Mouse (Mus musculus): ENCODE results near the gene Zbtb12.
"Not testable (repeated sequence)": the region's sequence is repeated elsewhere in the genome, so short reads cannot be mapped to it uniquely, and the experiment has no call there.

Gene Zbtb12

DNA sequence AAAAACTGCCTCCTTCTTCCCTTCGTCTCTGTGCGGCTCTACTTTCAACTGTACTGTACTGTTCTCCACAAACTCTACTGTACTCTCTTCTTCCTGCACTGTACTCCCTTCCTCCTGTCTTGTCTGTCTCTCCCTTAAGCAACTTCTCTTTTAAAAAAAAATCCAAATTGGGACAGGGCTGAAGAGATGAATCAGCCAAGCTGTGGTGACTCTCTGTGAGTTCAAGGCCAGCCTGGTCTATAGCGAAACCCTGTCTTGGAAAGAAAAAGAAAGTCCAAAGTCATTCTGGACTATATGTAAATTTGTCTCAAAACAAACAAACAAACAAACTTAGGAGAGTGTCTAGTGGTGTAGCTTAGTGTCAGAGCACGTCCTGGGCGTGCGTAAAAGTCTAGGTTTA is 5.0 kb upstream of the Zbtb12 start:
- no peak for DNase-seq (ENCODE audit: low spot score)

DNA sequence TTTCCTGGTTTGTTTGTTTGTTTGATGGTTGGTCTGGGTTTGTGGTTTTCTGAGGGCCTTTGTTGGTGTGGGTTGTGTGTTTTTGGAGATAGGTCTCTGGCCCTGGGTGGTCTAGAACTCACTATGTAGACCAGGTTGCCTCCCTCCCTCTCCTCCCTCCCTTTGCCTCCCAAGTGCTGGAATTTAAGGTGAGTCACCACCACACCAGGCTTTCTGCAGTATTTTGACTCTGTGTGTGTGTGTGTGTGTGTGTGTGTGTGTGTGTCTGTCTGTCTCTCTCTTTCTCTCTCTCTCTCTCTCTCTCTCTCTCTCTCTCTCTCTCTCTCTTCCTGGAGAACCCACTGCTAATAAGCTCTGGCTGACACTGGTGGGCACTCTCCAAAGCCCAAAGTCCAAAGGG is 1.9 kb downstream of the Zbtb12 start:
- DNase-seq (ENCODE audit: low spot score) = no peak

DNA sequence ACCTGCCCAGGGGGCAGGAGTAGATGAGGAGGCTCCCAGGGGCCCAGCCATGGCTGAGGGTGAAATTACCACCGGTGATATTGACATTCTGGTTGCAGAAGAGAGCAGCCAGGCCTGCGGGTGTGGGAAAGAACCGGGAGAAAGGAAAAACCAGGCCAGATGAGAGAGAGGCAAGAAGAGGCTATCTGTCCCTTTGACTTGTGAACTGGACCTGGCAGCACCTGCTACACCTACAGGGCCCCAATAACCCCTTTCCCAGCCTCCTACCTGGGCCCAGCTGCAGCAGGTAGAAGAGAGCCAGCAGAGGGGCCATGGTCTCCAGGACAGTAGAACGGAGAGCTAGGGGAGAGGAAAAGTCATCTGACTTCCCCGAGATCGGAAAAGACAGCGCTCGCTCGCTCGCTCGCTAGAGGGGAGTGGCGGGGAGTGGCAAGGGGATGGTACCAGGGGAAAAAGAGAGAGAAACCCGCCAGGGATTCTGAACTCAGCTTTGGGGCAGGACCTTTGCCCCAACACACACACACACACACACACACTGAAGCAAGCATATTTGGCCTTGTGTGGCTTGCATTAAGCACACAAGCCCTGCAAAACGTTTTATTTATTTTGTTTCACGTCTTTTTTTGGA is 2.5 kb downstream of the Zbtb12 start, which contains the start of gene Gm20547:
Gm20547 (minus strand) TSS at position 360 of the 628 bp plus-strand sequence.
- DNase-seq (ENCODE audit: low spot score) = no peak

DNA sequence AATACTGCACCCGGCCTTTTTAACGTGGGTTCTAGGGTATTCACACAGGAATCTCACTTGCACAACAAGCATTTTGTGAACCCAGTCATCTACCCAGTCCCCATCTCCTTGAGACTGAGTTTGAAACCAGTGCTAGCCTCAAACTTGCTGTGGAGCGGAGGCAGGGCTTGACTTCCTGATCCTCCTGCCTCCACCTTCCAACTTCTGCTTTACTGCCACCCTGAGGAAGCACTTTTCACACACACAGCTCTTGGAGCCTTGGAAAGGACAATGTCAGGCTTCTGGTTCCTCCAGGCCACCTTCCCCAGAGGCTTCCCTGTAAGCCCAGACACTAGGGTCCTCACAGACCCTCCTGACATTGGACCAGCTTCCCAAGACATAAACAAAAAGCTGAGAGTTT is 4.0 kb downstream of the Zbtb12 start:
- DNase-seq (ENCODE audit: low spot score) = no peak

DNA sequence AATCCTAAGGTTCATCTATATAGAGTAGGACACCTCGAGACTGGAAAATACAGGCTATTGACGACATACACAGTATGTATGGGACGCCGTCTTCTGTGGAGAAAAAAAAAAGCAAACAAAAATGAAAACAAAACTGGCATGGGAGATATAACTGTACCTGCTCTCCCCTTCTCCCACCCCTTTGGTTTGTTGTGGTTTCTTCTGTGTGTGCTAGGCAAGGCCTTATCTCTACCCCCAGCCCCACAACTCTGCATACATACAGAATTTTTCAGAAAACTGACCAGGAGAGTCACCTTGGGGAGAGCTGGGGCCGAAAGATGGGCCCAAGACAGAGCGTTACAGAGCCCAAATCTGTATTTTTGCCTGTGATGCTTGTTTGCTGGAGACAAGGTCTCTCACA is 5.4 kb downstream of the Zbtb12 start:
- DNase-seq (ENCODE audit: low spot score) = no peak

DNA sequence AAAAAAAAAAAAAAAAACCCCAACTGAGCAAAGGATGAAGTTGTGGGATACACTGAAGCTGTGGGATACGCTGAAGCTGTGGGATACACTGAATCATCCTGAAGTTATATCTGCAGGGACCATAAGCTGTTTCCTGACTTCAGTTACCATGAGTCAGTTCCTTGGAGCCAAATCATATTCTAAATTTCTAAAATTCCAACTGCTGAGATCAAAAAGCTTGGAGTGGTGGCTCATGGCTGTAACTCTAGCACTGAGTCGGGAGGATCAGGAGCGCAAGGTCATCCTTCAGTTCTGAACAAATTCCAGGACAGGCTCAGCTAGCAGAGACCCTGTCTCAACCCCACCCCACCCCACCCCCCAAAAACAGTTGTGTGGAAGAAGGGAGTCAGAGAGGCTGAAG is 6.3 kb downstream of the Zbtb12 start:
- no peak for DNase-seq (ENCODE audit: low spot score)

DNA sequence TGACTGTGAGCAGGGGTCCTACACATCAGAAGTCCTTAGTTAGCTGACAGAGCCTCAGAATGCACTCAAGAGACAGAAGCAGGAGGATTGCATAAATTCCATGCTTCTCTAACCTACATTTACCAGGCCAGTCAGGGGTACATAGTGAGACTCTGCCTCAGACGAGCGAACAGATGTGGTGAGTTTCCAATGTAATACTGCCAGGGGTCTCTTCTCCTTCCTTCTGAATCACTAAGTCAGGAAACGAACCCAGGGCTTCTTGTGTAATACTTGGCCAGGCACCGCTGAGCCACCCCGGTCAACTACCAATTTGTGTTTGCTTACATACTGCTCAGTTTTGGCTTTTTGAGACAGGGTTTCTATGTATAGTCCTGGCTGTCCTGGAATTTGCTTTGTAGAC is 8.7 kb downstream of the Zbtb12 start:
- DNase-seq (ENCODE audit: low spot score) = no peak

DNA sequence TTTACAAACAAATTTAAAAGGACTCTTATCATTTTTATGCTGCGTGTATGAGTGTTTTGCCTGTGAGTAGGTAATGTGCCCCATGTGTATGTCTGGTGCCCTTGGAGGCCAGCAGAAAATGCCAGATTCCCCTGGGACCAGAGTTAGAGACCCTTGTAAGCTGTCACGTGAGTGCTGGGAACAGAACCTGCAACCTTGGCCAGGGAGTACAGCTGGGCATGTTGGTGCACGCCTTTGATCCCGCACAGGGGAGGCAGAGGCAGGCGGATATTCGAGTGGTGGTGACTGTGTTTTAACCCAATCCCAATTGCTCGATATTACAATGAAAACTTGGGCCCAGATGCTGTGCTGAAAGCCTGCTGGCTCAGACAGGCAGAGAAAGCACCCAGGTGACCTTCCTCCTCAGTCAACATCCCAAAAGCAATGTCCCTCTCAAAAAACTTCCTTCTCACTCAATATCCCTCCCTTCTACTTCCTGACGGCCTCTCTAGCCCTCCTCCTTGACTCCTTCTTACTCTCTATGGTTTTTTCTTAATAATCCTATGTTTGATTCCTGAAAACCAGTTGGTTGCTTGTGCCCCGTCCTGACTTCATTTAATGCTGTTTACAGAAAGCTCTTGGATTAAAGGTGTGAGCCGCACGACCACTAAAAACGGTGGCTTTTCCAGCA is 10.9 kb downstream of the Zbtb12 start:
- DNase-seq (ENCODE audit: low spot score) = no peak

DNA sequence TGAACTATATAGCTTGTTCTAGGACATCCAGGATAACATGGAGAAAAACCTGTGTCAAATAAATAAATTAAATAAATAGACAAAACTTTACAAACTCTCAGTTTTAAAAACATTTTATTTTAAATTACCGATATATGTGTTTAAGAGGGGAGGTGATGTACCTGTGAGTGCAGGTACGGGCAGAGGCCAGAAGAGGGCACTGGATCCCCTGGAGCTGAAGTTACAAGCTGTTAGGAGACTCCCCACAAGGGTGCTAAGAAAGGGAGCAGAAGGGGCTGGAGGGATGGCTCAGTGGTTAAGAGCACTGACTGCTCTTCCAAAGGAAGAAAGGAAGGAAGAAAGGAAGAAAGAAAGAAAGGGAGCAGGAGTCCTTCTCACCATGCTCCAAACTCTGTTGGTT is 12.1 kb downstream of the Zbtb12 start:
- DNase-seq (ENCODE audit: low spot score) = no peak

DNA sequence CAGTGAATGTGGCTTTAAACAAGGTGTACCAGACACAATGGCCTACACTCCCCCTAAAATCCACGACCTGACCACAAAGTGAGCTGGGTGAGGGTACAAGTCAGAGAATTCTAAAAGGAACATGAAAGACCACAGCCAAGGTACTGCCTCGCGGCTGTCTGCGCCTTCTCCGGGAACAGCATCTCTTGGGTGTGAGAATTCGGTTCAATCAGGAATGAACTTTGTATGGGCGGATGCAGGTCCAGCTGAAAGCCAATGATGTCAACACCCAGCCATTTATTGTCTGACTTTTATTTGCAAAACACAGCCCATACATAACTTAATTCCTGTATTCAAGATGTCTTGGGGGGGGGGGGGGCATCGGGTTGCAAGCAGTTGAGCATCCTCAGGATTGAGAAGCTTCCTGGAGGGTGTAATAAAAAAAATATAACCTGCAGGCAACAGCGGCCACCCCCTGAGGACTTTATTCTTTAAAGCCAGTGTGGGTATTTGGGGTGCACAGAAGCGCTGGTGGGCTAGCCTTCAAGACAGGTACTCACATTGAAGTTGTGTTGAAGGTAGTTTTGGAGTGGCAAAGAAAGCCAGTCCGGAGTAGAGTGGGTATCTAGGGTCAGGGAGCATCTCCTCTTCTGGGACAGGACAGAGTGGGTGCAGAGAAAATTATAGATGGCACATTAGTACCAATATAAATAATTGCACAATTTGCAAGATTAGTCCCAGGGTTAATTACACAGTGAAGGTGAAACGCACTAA is 14.0 kb downstream of the Zbtb12 start:
- no peak for DNase-seq (ENCODE audit: low spot score)

DNA sequence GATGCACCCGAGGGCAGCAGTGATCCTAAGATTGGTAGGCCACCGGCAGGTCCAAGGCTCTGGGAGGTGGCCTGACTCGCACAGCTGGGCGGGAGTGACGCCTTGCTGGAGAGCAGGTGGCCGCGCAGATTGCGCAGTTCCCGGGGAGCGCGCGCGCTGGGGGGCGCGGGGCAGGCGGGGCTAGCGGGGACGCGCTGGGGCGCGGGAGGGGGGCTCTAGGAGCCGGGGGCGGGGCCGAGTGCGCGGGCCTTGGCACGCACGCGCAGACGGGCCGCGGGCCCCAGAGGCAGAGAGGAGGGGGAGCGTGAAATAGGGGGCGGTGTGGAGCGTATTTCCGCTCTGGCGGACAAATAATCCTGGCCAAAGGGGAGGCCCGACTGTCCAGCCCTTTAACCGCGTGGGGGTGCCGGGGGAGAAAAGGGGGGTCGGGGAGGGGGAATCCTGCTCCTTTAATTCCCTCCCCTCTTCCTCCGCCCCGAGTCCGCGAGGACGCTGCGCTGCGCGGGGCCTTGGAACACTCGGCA is 14.9 kb downstream of the Zbtb12 start:
- DNase-seq (ENCODE audit: low spot score) = peak; percentile 90

DNA sequence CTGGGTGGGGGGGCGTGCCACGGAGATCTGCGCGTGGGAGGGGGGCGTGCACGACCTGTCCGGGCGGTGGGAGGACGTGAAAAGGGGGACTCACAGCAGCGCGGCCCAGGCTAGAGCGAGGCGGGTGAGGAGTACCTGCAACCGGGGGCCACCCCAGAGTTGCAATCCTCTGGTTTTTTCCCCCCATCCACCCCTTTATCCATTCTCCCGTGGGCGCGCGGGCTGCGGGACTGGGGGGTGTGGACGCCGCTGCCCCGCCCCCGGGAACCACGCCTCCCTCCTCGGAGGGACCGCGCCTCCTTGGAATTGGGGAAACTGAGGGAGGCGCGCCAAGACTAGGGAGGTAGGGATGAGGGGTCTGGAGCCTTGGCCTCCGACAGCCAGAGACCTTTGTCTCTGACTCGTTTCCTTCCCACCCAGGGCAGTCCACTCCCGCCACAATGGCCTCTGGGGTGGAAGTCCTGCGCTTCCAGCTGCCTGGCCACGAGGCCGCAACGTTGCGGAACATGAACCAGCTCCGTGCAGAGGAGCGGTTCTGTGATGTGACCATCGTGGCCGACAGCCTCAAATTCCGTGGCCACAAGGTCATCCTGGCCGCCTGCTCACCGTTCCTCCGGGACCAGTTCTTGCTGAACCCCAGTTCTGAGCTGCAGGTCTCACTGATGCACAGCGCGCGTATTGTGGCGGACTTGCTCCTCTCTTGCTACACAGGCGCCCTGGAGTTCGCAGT is 15.7 kb downstream of the Zbtb12 start:
- peak; percentile 63 for DNase-seq (ENCODE audit: low spot score)

DNA sequence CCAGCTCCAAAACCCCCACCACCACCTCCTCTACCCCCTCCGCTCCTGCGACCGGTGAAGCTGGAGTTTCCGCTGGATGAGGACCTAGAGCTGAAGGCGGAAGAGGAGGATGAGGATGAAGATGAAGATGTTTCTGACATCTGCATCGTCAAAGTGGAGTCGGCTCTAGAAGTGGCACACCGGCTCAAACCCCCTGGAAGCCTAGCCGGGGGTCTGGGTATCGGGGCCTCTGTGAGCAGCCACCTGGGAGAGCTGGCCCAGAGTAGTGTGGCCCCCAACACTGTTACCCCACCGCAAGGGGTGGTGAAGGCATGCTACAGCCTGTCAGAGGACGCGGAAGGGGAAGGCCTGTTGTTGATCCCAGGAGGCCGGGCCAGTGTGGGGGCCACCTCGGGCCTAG is 16.4 kb downstream of the Zbtb12 start:
- no peak for DNase-seq (ENCODE audit: low spot score)

DNA sequence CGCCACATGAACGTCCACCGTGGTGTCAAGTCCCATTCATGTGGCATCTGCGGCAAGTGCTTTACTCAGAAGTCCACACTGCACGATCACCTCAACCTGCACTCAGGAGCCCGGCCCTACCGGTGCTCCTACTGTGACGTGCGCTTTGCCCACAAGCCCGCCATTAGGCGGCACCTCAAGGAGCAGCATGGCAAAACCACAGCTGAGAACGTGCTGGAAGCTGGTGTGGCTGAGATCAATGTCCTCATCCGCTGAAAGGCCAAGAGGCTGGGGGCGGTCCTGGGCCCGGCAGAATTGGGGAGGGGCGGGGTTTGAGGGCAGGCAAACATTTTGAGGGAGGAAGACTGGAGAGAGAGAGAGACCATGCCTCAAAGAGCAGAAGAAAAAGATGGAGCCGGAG is 17.1 kb downstream of the Zbtb12 start:
- DNase-seq (ENCODE audit: low spot score) = no peak

DNA sequence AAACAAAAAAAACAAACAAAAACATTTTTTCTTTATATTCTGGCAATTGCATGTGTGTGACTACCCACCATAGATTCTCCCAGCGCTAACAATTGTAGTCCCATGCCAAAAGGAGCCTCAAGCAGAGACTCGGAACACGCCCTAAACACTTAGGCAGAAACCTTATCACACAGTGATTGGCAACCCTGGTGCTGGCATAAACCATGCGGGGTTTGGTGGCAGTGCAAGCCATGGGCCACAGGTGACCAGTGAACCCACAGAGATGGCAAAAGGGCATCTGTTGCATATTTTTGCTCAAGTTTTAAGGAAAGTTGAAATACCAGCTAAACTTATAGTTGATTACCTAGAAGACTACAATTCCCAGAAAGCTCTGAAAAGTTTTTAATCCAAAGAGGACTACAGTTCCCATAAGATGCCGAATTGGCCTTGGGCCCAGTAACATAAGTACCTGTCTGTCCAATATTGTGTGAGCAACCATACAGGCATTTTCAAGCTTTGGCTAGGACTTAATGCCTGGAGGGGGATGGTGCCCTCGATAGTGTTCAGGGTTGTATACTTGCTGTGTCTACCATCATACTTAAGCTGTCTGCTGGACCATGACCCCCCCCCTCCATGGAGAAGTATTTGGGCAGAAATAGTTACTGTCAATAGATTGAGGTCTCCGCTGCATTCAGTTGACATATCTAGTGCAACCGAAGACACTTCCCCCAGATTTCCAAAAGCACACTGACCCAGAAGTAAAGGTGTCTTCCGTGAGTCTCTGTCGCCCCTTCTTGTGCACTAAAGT is 18.3 kb downstream of the Zbtb12 start:
- DNase-seq (ENCODE audit: low spot score) = no peak

DNA sequence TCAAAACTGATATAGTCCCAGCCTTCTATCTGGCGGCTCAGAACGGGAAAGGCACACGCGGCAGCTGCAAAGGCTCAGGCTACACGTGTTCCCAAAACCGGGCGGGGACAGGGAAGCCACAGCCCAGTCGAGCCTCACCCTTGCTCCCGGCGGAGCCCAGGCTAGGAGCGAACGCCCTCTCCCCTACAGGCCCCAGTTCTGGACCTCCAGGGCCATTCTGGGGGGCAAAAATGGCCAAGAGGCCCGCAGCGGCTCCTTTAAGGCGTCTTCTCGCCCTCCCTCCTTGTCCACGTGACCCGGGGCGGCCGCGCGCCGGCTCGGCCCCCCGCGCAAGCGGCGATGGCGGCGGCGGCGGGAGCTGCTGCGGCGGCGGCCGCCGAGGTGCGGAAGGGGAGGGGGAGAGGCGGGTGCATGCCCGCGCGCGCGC is 18.9 kb downstream of the Zbtb12 start, which contains the start of the genes C2 and Ehmt2:
C2 (minus strand) TSS at position 106 of the 427 bp plus-strand sequence.
Ehmt2 (plus strand) TSS at position 310 of the 427 bp plus-strand sequence.
- DNase-seq (ENCODE audit: low spot score) = peak; percentile 71

DNA sequence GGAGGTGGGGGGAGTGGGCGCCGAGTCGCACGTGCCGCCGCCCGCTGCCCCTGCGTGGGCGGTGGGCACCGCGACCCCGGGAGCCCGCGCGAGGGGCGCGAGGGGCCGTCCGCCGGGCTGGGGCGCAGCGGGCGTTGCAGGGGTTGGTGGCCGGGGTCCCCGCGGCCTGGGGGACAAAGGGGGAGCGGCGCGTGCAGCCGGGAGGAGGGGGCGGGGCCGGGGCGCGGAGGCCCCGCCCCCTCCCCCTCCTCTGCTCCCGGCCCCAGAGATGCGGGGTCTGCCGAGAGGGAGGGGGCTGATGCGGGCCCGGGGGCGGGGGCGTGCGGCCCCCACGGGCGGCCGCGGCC is 19.4 kb downstream of the Zbtb12 start:
- DNase-seq (ENCODE audit: low spot score) = no peak

DNA sequence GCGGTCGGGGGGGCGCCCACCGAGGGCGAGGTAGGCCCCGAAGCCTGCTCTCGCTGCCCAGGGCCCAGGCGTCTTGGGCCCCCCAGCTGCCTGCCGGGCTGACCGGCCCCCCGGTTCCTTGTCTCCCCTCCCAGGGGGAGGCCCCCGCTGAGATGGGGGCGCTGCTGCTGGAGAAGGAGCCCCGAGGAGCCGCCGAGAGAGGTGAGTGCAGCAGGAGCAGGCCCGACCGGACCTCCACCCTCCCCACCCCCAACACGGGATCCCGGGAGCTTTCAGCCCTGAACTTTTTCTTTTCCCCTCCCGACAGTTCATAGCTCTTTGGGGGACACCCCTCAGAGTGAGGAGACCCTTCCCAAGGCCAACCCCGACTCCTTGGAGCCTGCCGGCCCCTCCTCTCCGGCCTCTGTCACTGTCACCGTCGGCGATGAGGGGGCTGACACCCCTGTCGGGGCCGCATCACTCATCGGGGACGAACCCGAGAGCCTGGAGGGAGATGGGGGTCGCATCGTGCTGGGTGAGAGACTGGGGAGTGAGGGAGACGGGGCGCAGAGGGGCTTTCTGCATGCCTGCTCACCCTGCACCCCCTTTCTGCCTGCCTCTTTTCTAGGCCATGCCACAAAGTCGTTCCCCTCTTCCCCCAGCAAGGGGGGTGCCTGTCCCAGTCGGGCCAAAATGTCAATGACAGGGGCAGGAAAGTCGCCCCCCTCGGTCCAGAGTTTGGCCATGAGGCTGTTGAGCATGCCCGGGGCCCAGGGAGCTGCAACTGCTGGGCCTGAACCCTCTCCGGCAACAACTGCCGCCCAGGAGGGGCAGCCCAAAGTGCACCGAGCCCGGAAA is 20.0 kb downstream of the Zbtb12 start:
- no peak for DNase-seq (ENCODE audit: low spot score)

DNA sequence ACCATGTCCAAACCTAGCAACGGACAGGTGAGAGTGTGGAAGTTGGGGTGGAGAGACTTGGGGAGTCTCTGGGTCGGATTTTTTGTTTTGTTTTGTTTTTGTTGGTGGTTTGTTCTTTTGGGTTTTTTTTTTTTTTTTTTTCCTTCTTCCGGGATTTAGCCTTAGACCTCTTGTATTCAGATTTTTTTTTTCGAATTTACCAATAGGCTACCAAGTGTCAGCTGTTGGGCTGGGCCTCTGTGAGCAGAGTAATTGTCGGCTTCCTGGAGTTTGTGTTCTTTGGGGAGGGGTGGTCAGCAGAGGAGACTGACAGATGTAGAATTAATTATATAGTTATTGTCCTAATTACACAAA is 20.6 kb downstream of the Zbtb12 start:
- DNase-seq (ENCODE audit: low spot score) = no peak

DNA sequence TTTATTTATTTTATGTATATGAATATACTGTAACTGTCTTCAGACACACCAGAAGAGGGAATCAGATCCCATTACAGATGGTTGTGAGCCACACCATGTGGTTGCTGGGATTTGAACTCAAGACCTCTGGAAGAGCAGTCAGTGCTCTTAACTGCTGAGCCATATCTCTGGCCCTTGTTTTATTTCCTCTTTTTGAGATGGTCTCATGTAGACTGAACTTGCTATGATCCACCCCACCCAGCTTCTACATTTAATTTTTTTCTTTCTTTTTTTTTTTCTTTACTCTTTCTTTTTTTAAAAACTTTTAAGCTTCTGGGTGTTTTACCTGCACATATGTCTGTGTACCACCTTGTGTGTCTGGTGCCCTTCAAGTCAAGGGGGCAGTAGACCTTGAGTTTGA is 21.5 kb downstream of the Zbtb12 start:
- not testable (repeated sequence) for DNase-seq (ENCODE audit: low spot score)

DNA sequence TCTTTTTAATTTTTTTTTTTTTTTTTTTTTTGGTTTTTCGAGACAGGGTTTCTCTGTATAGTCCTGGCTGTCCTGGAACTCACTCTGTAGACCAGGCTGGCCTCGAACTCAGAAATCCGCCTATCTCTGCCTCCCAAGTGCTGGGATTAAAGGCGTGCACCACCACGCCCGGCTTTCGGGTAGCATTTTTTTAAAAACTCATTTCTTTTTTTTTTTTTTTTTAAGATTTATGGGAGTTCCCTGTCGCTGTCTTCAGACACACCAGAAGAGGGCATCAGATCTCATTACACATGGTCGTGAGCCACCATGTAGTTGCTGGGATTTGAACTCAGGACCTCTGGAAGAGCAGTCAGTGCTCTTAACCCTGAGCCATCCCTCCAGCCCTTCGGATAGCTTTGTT is 22.7 kb downstream of the Zbtb12 start:
- not testable (repeated sequence) for DNase-seq (ENCODE audit: low spot score)
